Mouse (Mus musculus) urinary bladder, postnatal 25 days (tissue): ENCODE data around the gene Scg2.

Experiments
- DNase-seq: peaks from one replicate; pipeline ENCODE4 v3.0.0; 2022; ENCODE audit warnings: low spot score

Gene Scg2

DNA sequence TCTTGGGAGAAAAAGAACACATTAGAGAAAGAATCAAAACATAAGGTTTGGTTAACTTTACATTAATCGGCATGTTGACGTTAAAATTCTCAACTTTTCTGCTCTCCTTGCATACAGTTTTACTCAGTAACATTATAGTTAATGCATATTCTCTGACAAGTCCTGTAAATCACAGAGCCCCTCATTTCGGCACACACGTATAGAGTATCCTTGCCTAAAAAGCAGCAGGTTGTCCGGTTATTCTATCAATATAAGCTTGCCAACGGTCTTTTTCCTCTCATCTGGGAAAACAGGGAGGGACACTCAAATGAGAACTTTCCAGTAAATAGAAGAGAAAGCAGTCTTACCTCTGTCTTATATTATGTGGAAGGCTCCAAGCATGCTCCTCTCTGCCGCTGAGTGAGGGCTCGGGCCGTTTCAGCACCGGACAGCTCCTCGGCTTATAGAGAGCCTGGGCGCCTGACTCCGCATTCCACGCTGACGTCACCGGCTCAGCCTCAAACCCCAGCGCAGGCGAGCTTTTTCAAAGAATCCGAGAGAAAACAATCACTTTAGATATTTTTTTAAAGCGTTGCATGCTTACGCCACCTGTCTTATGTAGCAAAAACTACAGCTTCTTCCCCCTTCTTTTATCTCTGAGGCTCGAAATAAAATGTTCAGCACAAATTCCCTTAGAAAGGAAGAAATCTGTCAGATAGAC, at the start of gene Scg2:
Gene Scg2, minus strand, starts transcription at position 512 of the 700 bp plus-strand sequence.
- peak; percentile 76 for DNase-seq

GRCm38 (mm10) chr1:79485546-79485945, 45.6 kb upstream of the Scg2 start:
- DNase-seq = no peak

GRCm38 (mm10) chr1:79470856-79471255, 30.9 kb upstream of the Scg2 start:
- DNase-seq = no peak

GRCm38 (mm10) chr1:79469871-79470270, 30.0 kb upstream of the Scg2 start:
- no peak for DNase-seq

DNA sequence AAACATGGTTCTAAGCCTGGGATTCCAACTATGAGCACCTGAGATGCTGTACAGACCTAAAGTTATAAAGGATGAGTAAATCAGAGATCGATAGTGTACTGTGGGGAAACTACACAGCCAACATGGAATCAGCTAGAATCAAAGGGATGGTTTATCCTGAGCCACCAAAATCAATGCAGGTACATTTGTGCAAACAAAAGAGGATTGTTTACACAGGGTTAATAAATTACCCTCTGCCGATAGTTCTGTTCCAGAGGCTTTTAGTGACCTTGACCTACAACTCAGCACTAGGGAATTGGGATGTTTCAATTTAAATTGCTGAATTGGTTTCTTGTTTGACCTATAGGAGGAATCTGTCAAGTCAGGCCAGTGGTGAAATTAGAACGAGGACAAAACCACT, 26.7 kb upstream of the Scg2 start:
- DNase-seq = no peak

GRCm38 (mm10) chr1:79458558-79458957, 18.6 kb upstream of the Scg2 start:
- no peak for DNase-seq

- no peak for DNase-seq
These were observed 14.2 kb upstream of the Scg2 start for GRCm38 (mm10) chr1:79454164-79454563.

DNA sequence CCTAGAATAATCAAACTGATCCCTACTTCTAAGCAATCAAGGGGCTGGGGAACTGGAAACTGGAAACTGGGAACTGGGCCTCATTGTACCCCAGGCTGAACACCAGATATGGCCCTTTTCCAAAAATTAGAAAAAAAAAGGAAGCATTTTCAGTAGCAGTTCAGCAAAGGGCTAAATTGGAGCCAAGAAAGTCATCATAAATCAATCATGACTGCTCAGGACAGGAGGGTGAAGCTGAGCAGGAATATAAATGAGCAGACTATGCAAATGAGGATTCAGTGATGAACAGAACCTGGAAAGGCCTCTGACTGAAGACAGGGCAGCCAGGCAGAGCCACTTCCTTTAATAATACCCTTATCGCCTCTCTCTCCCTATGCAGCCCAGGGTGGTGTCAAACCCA, 12.4 kb upstream of the Scg2 start:
- DNase-seq = no peak

DNA sequence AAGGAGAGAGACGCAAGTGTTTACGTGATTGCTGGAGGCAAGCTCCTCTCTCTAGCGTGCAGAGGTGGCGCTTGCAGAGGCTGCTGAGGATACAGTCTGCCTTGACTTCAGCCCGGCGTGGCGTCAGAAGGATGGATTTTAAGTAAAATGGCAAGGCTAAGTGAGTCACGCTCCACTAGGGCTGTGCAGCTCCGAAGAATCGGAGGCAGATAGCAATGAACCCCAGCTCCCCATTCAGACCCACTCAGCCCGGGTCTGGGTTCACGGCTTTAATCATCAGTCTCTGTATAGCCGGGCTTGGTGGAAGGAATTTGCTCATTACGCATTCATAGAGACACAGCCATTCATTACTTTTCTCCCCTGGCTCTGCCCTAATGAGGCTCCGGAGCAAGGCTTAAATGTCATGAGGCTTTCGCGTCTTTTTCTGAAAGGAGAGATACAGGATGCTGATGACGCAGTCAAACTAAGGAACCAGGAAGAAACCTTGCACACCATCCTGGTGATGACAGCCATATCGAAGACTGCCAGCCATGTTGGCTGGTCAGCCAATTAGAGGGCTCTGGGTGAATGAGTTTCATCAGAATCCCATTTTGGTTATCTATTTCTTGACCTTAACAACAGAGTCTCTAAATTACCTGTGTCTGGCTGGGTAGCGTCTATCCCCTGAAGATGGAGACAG, 10.6 kb upstream of the Scg2 start:
- no peak for DNase-seq

DNA sequence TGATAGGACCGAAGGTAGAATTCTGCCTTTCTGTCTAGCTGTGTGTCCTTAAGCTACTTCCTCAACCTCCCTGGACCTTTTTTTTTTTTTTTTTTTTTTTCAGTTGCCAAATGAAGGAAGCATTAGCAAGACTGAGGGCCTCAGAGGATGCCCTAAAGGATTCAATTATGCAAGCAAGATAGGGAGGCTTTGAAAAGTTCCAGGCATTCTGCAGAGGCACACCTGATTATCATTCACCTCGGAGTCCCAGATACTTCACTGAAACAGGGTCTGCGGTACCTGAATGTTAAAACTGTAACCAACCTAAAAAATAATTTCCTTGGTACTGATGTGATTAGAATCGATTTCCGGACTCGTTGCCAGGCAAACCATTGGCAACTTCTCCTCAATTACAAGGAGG, 10.0 kb upstream of the Scg2 start:
- DNase-seq = no peak

- DNase-seq = no peak
These were observed 5.7 kb upstream of the Scg2 start for GRCm38 (mm10) chr1:79445586-79445985.

DNA sequence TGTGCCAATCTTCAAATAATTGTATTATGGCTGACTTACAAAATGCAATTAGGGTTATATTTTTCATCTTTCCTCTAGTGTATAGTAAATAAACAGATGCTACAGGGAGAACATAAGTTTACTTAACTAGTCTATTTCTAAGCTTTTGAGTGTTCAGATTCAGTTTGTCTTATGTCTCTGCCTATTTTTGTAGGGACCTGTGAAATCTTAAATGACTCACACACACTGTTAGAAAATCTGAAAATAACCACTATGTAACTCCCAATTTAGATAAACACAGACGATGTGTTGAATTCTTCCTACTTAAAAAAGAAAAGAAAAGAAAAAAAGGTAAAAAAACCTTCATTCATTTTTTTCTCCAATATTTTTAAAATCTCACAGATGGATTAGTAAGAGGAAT, 2.2 kb downstream of the Scg2 start:
- DNase-seq = no peak

GRCm38 (mm10) chr1:79436671-79437070, 3.2 kb downstream of the Scg2 start:
- DNase-seq = no peak

DNA sequence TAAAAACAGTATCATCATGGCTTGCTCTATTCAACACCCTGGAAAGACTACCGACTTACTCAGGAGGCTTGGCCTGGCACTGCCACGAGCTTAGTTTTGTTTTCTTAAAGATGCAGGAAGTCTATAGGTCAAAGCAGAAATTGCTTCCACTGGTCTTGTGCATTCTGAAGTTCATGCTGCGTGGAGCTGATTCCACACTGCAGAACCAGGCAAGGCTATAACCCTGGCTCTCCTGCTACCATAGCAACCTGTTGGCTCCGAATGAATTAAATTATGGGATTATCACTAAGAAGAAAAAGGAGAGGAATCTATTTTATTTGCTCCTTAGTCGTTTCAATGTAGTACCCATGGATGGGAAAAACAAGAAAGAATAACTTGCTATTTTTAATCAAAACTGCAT, 10.9 kb downstream of the Scg2 start:
- DNase-seq = no peak

- DNase-seq = no peak
These were observed 24.4 kb downstream of the Scg2 start for GRCm38 (mm10) chr1:79415496-79415895.

- no peak for DNase-seq
These were observed 33.5 kb downstream of the Scg2 start for GRCm38 (mm10) chr1:79406337-79406942.

- DNase-seq = no peak
These were observed 38.6 kb downstream of the Scg2 start for GRCm38 (mm10) chr1:79401090-79402012.

GRCm38 (mm10) chr1:79400284-79400683, 39.6 kb downstream of the Scg2 start:
- DNase-seq = no peak
